Mouse (Mus musculus): ENCODE data around the gene Sorcs1. TPM values are rescaled to one million over a fixed set of nuclear protein-coding genes. Genes with fewer than 3 reads are reported as not detected.

Gene Sorcs1
- polyA plus RNA-seq, 1 experiment from 2014 or later: 2.8 TPM

DNA sequence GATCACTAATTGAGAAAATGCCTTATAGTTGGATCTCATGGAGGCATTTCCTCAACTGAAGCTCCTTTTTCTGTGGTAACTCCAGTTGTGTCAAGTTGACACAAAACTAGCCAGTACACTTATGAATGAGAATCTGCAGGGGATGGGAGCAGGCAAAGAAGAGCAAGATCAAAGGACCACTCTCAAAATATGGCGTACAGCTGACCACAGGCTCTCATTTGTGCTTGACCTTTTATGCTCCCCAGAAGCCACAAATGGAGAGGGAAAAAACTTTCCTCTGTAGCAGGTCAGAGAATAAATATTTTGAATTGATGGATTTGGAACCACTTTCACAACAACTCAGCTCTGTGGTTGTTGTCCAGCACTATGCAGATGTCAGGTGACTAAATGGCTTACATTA lies 14.1 kb downstream of the Sorcs1 start:
- Histone ChIP-seq H3K4me2 (ENCODE audit: low read length) (no peak overlapping the region), H3K36me3 (ENCODE audit: insufficient read depth, low read length) (no peaks in the 10 kb centered on the region), H3K27ac (no peak overlapping the region), H3K9ac (ENCODE audit: low read depth, low read length) (no peak overlapping the region), H3K9me3 (replicated peaks; ENCODE audit: low read length) (no peaks in the 10 kb centered on the region), H3K4me1 (replicated peaks; ENCODE audit: insufficient read depth, low read length) (no peaks in the 10 kb centered on the region), H3K4me3 (replicated peaks; ENCODE audit: low read depth, low read length) (no peak overlapping the region), H3K27me3 (ENCODE audit: insufficient read depth, low read length) (no peaks in the 10 kb centered on the region)
- WGBS: 72% methylated on average over 1 of the region's 1 CpGs
- ATAC-seq (replicated peaks; ENCODE audit: low FRiP score, low read depth) (no peak), DNase-seq (ENCODE audit: low spot score) (no peak)
- no peak for TF ChIP-seq CTCF (IDR thresholded peaks at IDR 0.05; ENCODE audit: low read depth)

DNA sequence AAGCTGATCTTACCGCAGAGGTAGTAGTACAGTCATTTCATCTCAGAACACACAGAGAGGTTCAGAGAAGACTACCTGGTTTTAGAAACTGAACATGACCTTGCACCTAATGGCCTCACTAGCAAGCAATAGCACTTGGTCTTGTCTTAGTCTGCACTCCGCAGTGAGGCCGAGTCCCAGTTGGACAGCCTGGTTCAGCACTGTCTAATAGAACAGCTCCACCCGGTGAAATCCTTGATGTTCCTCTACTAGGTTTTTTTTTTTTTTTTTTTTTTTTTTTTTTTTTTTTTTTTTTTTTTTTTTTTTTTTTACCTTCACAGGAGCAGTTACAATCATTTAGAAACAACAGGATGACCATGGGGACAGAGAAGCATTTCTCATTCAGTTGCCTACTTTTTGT lies 19.3 kb downstream of the Sorcs1 start:
- no peaks in the 10 kb centered on the region for H3K36me3 ChIP-seq (ENCODE audit: insufficient read depth, low read length)
- ATAC-seq (replicated peaks; ENCODE audit: low FRiP score, low read depth) (no peak), DNase-seq (ENCODE audit: low spot score) (peak; percentile 41)
- H3K4me3 ChIP-seq (replicated peaks; ENCODE audit: low read depth, low read length): no peak overlapping the region
- no peak for TF ChIP-seq CTCF (IDR thresholded peaks at IDR 0.05; ENCODE audit: low read depth)
- H3K4me1 ChIP-seq (replicated peaks; ENCODE audit: insufficient read depth, low read length): no peaks in the 10 kb centered on the region
- no peak overlapping the region for H3K27ac ChIP-seq
- WGBS: 57% methylated on average over 4 of the region's 4 CpGs
- no peaks in the 10 kb centered on the region for H3K9me3 ChIP-seq (replicated peaks; ENCODE audit: low read length)
- no peaks in the 10 kb centered on the region for H3K27me3 ChIP-seq (ENCODE audit: insufficient read depth, low read length)
- H3K4me2 ChIP-seq (ENCODE audit: low read length): no peak overlapping the region
- H3K9ac ChIP-seq (ENCODE audit: low read depth, low read length): no peak overlapping the region

DNA sequence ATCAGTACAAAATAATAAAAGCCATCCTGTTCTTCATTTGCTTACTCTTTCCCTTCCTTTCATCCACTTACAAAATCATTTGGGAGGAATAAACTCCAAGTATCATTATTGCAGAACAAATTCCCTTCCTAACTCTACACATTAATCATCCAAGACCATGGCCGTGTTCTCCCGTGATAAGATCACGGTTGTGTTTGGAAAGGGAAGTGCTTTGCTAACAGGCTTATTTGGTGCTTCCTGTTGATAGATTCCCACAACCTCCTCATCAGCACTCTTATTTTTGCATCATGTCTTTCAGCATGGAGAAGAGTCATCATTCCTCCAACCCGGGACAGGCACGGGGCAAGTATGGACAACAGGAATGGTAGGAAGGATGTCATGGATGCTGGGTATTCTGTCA lies 25.7 kb downstream of the Sorcs1 start:
- ATAC-seq (replicated peaks; ENCODE audit: low FRiP score, low read depth): no peak
- Histone ChIP-seq H3K9ac (ENCODE audit: low read depth, low read length) (no peak overlapping the region), H3K4me3 (replicated peaks; ENCODE audit: low read depth, low read length) (no peak overlapping the region), H3K4me2 (ENCODE audit: low read length) (no peak overlapping the region), H3K27ac (no peak overlapping the region), H3K36me3 (ENCODE audit: insufficient read depth, low read length) (no peaks in the 10 kb centered on the region), H3K27me3 (ENCODE audit: insufficient read depth, low read length) (no peaks in the 10 kb centered on the region), H3K9me3 (replicated peaks; ENCODE audit: low read length) (no peaks in the 10 kb centered on the region), H3K4me1 (replicated peaks; ENCODE audit: insufficient read depth, low read length) (no peaks in the 10 kb centered on the region)
- WGBS: 60% methylated on average over 5 of the region's 5 CpGs
- TF ChIP-seq CTCF (IDR thresholded peaks at IDR 0.05; ENCODE audit: low read depth): no peak
- DNase-seq (ENCODE audit: low spot score): peak; percentile 24

DNA sequence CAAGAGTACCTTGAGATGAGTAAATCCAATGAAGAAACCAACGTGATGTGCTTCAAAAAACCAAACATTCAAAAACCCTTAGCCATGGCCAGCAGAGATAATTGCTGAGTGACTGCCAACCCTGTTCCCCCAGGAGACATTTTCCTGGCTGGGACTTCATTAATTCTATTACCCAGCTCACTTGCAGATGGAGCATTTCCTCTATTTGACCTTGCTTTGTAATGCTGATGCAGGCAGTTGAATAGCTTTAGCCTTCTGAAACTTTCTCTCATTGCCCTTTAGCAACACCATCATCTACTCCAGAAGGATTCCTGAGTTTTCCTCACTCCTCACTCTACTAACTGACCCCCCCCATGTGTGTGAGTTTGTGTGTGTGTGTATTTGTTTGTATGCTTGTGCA lies 34.6 kb downstream of the Sorcs1 start:
- TF ChIP-seq CTCF (IDR thresholded peaks at IDR 0.05; ENCODE audit: low read depth): no peak
- ATAC-seq (replicated peaks; ENCODE audit: low FRiP score, low read depth): no peak
- WGBS: 63% methylated on average over 1 of the region's 1 CpGs

DNA sequence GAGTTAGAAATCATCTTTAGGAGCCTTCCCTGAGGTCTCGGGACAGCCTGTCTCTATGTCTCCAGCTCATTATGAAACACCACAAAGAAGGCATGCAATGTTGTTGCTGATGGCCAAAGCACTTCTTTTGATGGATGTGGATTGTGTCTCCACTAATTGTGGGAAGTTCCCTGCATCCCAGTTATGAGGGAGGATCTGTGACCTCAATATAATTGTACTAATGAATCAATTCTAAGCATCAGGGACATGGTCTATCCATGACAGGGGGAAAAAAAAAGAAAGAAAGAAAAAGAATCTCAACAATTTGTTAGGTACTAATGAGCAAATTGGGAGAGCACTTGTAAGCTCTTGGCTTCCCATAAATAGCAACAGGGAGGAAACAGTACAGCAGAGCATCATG lies 36.3 kb downstream of the Sorcs1 start:
- no peak for ATAC-seq (replicated peaks; ENCODE audit: low FRiP score, low read depth)
- no peak for TF ChIP-seq CTCF (IDR thresholded peaks at IDR 0.05; ENCODE audit: low read depth)
- WGBS: 67% methylated on average over 1 of the region's 1 CpGs
- no peak overlapping the region for H3K9ac ChIP-seq (ENCODE audit: low read depth, low read length)
- peak; percentile 16 for DNase-seq (ENCODE audit: low spot score)
- H3K27me3 ChIP-seq (ENCODE audit: insufficient read depth, low read length): no peaks in the 10 kb centered on the region
- H3K4me2 ChIP-seq (ENCODE audit: low read length): no peak overlapping the region
- no peak overlapping the region for H3K4me3 ChIP-seq (replicated peaks; ENCODE audit: low read depth, low read length)
- no peaks in the 10 kb centered on the region for H3K4me1 ChIP-seq (replicated peaks; ENCODE audit: insufficient read depth, low read length)
- no peak overlapping the region for H3K27ac ChIP-seq
- no peaks in the 10 kb centered on the region for H3K9me3 ChIP-seq (replicated peaks; ENCODE audit: low read length)
- H3K36me3 ChIP-seq (ENCODE audit: insufficient read depth, low read length): no peaks in the 10 kb centered on the region

More for the DNA sequence above, 34.6 kb downstream of the Sorcs1 start:
- no peak overlapping the region for H3K9ac ChIP-seq (ENCODE audit: low read depth, low read length)
- H3K36me3 ChIP-seq (ENCODE audit: insufficient read depth, low read length): no peaks in the 10 kb centered on the region
- no peak overlapping the region for H3K4me2 ChIP-seq (ENCODE audit: low read length)
- H3K27me3 ChIP-seq (ENCODE audit: insufficient read depth, low read length): no peaks in the 10 kb centered on the region
- no peak overlapping the region for H3K4me3 ChIP-seq (replicated peaks; ENCODE audit: low read depth, low read length)
- H3K9me3 ChIP-seq (replicated peaks; ENCODE audit: low read length): no peaks in the 10 kb centered on the region
- no peak overlapping the region for H3K27ac ChIP-seq
- H3K4me1 ChIP-seq (replicated peaks; ENCODE audit: insufficient read depth, low read length): no peaks in the 10 kb centered on the region
- DNase-seq (ENCODE audit: low spot score): no peak

DNA sequence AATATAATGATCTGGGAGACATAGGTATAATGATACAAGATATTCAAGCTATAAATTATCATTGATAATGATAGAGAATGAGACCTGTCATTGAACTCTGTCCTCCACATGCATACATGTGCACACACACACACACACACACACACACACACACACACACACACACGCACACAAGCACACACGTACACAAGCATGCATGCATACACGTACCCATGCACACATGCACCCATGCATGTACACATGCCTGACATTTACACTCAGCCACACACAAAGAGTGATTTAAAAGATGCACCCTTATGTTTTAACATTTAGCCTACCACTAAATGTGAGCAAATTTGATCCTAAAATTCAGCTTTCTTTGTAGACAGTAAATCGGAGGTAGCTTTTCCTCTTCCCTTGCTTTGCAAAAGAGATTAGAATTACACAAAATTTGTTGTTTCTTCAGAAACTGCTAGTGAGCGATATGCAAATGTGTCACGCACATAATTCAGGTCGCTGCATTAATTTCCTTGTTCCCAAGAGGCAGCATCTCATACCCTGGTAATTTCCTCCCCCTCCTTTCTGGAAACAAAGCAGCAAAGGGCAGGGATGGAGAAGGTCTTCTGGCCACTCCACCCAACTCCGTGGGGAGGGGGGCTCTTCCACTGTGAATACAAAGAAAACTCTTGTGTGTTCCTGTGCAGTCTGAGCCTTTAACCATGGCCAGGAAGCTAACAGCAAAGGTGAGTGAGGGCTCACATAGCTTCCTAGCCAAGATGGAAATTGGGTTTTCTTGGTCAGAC lies 38.0 kb downstream of the Sorcs1 start:
- Histone ChIP-seq H3K4me2 (ENCODE audit: low read length) (no peak overlapping the region), H3K9me3 (replicated peaks; ENCODE audit: low read length) (no peaks in the 10 kb centered on the region), H3K27me3 (ENCODE audit: insufficient read depth, low read length) (no peaks in the 10 kb centered on the region), H3K4me3 (replicated peaks; ENCODE audit: low read depth, low read length) (no peak overlapping the region), H3K4me1 (replicated peaks; ENCODE audit: insufficient read depth, low read length) (no peaks in the 10 kb centered on the region), H3K9ac (ENCODE audit: low read depth, low read length) (no peak overlapping the region), H3K27ac (no peak overlapping the region), H3K36me3 (ENCODE audit: insufficient read depth, low read length) (no peaks in the 10 kb centered on the region)
- no peak for DNase-seq (ENCODE audit: low spot score)
- TF ChIP-seq CTCF (IDR thresholded peaks at IDR 0.05; ENCODE audit: low read depth): no peak
- no peak for ATAC-seq (replicated peaks; ENCODE audit: low FRiP score, low read depth)
- 73% methylated on average over 8 of the region's 8 CpGs for WGBS

DNA sequence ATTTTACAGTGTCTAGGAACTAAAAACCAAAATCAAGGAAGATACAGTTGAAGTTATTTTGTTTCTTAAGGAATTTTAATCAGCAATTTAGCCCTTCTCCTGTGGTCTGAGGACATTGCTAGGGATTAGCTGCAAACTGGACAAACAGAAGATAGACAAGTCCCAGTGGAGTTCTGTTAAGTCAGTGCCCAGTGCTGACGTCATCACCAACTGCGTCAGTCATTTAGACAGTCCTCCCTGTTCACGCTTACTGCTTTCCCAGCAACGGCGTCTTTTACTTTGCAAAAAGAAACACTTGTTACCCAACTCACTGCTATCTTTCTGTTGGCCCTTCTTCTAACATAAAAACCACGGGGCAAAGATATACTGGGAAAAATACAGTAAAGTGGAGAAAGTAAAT lies 40.3 kb downstream of the Sorcs1 start:
- 70% methylated on average over 6 of the region's 6 CpGs for WGBS
- ATAC-seq (replicated peaks; ENCODE audit: low FRiP score, low read depth) (no peak), DNase-seq (ENCODE audit: low spot score) (no peak)
- H3K9me3 ChIP-seq (replicated peaks; ENCODE audit: low read length): no peaks in the 10 kb centered on the region
- no peaks in the 10 kb centered on the region for H3K27me3 ChIP-seq (ENCODE audit: insufficient read depth, low read length)
- no peak overlapping the region for H3K4me3 ChIP-seq (replicated peaks; ENCODE audit: low read depth, low read length)
- H3K9ac ChIP-seq (ENCODE audit: low read depth, low read length): no peak overlapping the region
- H3K4me1 ChIP-seq (replicated peaks; ENCODE audit: insufficient read depth, low read length): no peaks in the 10 kb centered on the region
- no peak overlapping the region for H3K4me2 ChIP-seq (ENCODE audit: low read length)
- no peaks in the 10 kb centered on the region for H3K36me3 ChIP-seq (ENCODE audit: insufficient read depth, low read length)
- no peak overlapping the region for H3K27ac ChIP-seq
- TF ChIP-seq CTCF (IDR thresholded peaks at IDR 0.05; ENCODE audit: low read depth): no peak

Data from kidney, postnatal 0 days (tissue).